Mouse (Mus musculus) kidney, postnatal 0 days (tissue): ENCODE data around the gene Ppp1r9a. TPM values are rescaled to one million over a fixed set of nuclear protein-coding genes. Genes with fewer than 3 reads are reported as not detected.

ENCODE experiments used
- ATAC-seq: fragments of 200-750 bp; cut with Nextera tagmentation; replicated peaks from 2 replicates; pipeline ENCODE4 v1.8.0; 2017; ENCODE audit warnings: low read depth, moderate number of reproducible peaks, moderate TSS enrichment, moderate library complexity; ENCODE audit not compliant: low FRiP score
- DNase-seq: peaks from one replicate; pipeline ENCODE4 v3.0.0-alpha.2; 2016; ENCODE audit warnings: low spot score
- H3K27ac ChIP-seq: fragments of 300-500 bp; sonication (generic); 2 replicates; pipeline ENCODE4 v1.5.1; 2014; ENCODE audit warnings: mild to moderate bottlenecking
- H3K27me3 ChIP-seq: fragments of 300-500 bp; sonication (generic); 2 replicates; pipeline ENCODE4 v1.6.1; 2014; ENCODE audit warnings: low read length, mixed read lengths; ENCODE audit not compliant: insufficient read depth
- H3K36me3 ChIP-seq: fragments of 300-500 bp; sonication (generic); 2 replicates; pipeline ENCODE4 v1.6.1; 2014; ENCODE audit warnings: low read length, mixed read lengths; ENCODE audit not compliant: insufficient read depth
- H3K4me1 ChIP-seq: fragments of 300-500 bp; sonication (generic); replicated peaks from 2 replicates; pipeline ENCODE4 v1.6.1; 2014; ENCODE audit warnings: antibody characterized with exemption, low read length, mixed read lengths; ENCODE audit not compliant: insufficient read depth
- H3K4me2 ChIP-seq: fragments of 300-500 bp; sonication (generic); 2 replicates; pipeline ENCODE4 v1.6.1; 2014; ENCODE audit warnings: mild to moderate bottlenecking, low read length, moderate library complexity, mixed read lengths
- H3K4me3 ChIP-seq: fragments of 300-500 bp; sonication (generic); replicated peaks from 2 replicates; pipeline ENCODE4 v1.5.1; 2014; ENCODE audit warnings: low read depth, low read length
- H3K9ac ChIP-seq: fragments of 300-500 bp; sonication (generic); 2 replicates; pipeline ENCODE4 v1.6.1; 2014; ENCODE audit warnings: low read depth, low read length
- H3K9me3 ChIP-seq: fragments of 300-500 bp; sonication (generic); replicated peaks from 2 replicates; pipeline ENCODE4 v1.6.1; 2016; ENCODE audit warnings: low read length, inconsistent platforms, mixed read lengths
- CTCF ChIP-seq: IDR thresholded peaks from 2 replicates; pipeline ENCODE4 v1.5.1; 2016; ENCODE audit warnings: antibody characterized with exemption, low read depth, mild to moderate bottlenecking, moderate library complexity
- WGBS: fragments of 180-500 bp; shearing (Covaris S2); extraction: QIAGEN DNeasy Blood & Tissue Kit; methylation state at CpG from one replicate; pipeline ENCODE4 v1.1.7; 2014; 5-methylcytosine and 5-hydroxymethylcytosine counted together
- polyA plus RNA-seq: library from polyadenylated mRNA; unstranded; fragments of >200 nt; fragmentation: Nextera tagmentation; extraction: Ambion mirVana; gene quantifications from 2 replicates; pipeline ENCODE4 v1.2.1, GENCODE M21; 2015

The Ppp1r9a gene
- polyA plus RNA-seq, 1 experiment from 2014 or later, result 8.2 TPM

GRCm38 (mm10) chr6:5082144-5082543 is 179.4 kb downstream of the Ppp1r9a start:
- Histone ChIP-seq H3K36me3 (no peaks in the 10 kb centered on the region), H3K9ac (no peak overlapping the region), H3K4me1 (no peaks in the 10 kb centered on the region), H3K4me2 (no peak overlapping the region), H3K27ac (no peak overlapping the region), H3K27me3 (no peaks in the 10 kb centered on the region), H3K4me3 (no peak overlapping the region), H3K9me3 (no peaks in the 10 kb centered on the region)
- DNase-seq, result peak; percentile 48
- TF ChIP-seq CTCF, result no peak
- ATAC-seq, result no peak

GRCm38 (mm10) chr6:5082740-5083139 is 180.0 kb downstream of the Ppp1r9a start:
- Histone ChIP-seq H3K27me3 (no peaks in the 10 kb centered on the region), H3K4me2 (no peak overlapping the region), H3K36me3 (no peaks in the 10 kb centered on the region), H3K4me3 (no peak overlapping the region), H3K4me1 (no peaks in the 10 kb centered on the region), H3K27ac (no peak overlapping the region), H3K9me3 (no peaks in the 10 kb centered on the region), H3K9ac (no peak overlapping the region)
- ATAC-seq, result no peak
- TF ChIP-seq CTCF, result no peak
- 53% methylated on average over 2 of the region's 2 CpGs for WGBS
- DNase-seq, result peak; percentile 83

- no peaks in the 10 kb centered on the region for H3K36me3 ChIP-seq
- TF ChIP-seq CTCF, result no peak
- ATAC-seq (peak; percentile 54; the same call in 1 of the 2 replicates), DNase-seq (peak; percentile 89)
- no peak overlapping the region for H3K4me3 ChIP-seq
- no peaks in the 10 kb centered on the region for H3K9me3 ChIP-seq
- H3K27ac ChIP-seq, result no peak overlapping the region
- no peaks in the 10 kb centered on the region for H3K27me3 ChIP-seq
- H3K9ac ChIP-seq, result no peak overlapping the region
- WGBS, result 29% methylated on average over 4 of the region's 4 CpGs
- H3K4me1 ChIP-seq, result no peaks in the 10 kb centered on the region
- H3K4me2 ChIP-seq, result no peak overlapping the region
These were observed 181.2 kb downstream of the Ppp1r9a start for GRCm38 (mm10) chr6:5083957-5084356.

GRCm38 (mm10) chr6:5091873-5092272 is 189.2 kb downstream of the Ppp1r9a start:
- peak; percentile 68; the same call in 1 of the 2 replicates for ATAC-seq
- 37% methylated on average over 7 of the region's 7 CpGs for WGBS

GRCm38 (mm10) chr6:5092795-5093194 is 190.1 kb downstream of the Ppp1r9a start:
- DNase-seq (no peak), ATAC-seq (no peak)
- Histone ChIP-seq H3K36me3 (no peaks in the 10 kb centered on the region), H3K4me1 (peaks cover 7% of the 10 kb centered on the region; the same call in 1 of the 2 replicates), H3K27ac (0 out of 2 replicates have a peak overlapping the region, but pooled peaks have one; percentile 44), H3K4me2 (no peak overlapping the region), H3K9me3 (no peaks in the 10 kb centered on the region), H3K9ac (no peak overlapping the region), H3K4me3 (no peak overlapping the region), H3K27me3 (no peaks in the 10 kb centered on the region)
- no peak for TF ChIP-seq CTCF
- 84% methylated on average over 4 of the region's 4 CpGs for WGBS

More at GRCm38 (mm10) chr6:5091873-5092272, 189.2 kb downstream of the Ppp1r9a start:
- Histone ChIP-seq H3K9ac (no peak overlapping the region), H3K27ac (no peak overlapping the region), H3K4me2 (no peak overlapping the region), H3K27me3 (no peaks in the 10 kb centered on the region), H3K4me3 (no peak overlapping the region), H3K9me3 (no peaks in the 10 kb centered on the region), H3K4me1 (peaks cover 7% of the 10 kb centered on the region; the same call in 1 of the 2 replicates), H3K36me3 (no peaks in the 10 kb centered on the region)
- no peak for TF ChIP-seq CTCF
- peak; percentile 71 for DNase-seq

- no peak overlapping the region for H3K4me3 ChIP-seq
- WGBS, result 44% methylated on average over 4 of the region's 4 CpGs
- TF ChIP-seq CTCF, result no peak
- no peaks in the 10 kb centered on the region for H3K9me3 ChIP-seq
- DNase-seq (peak; percentile 72), ATAC-seq (peak; percentile 54; the same call in 1 of the 2 replicates)
- H3K27me3 ChIP-seq, result no peaks in the 10 kb centered on the region
- H3K36me3 ChIP-seq, result no peaks in the 10 kb centered on the region
- peaks cover 7% of the 10 kb centered on the region; the same call in 1 of the 2 replicates for H3K4me1 ChIP-seq
- H3K9ac ChIP-seq, result no peak overlapping the region
- peak overlapping the region; percentile 44; the same call in 1 of the 2 replicates for H3K27ac ChIP-seq
- H3K4me2 ChIP-seq, result no peak overlapping the region
These were observed 190.8 kb downstream of the Ppp1r9a start for GRCm38 (mm10) chr6:5093516-5093915.

- no peak for TF ChIP-seq CTCF
- DNase-seq (no peak), ATAC-seq (no peak)
- H3K4me2 ChIP-seq, result no peak overlapping the region
- H3K36me3 ChIP-seq, result no peaks in the 10 kb centered on the region
- no peaks in the 10 kb centered on the region for H3K27me3 ChIP-seq
- H3K27ac ChIP-seq, result no peak overlapping the region
- H3K9me3 ChIP-seq, result no peaks in the 10 kb centered on the region
- H3K9ac ChIP-seq, result no peak overlapping the region
- no peak overlapping the region for H3K4me3 ChIP-seq
- WGBS, result 90% methylated on average over 9 of the region's 9 CpGs
- peaks cover 7% of the 10 kb centered on the region; the same call in 1 of the 2 replicates for H3K4me1 ChIP-seq
These were observed 192.8 kb downstream of the Ppp1r9a start for GRCm38 (mm10) chr6:5095365-5095973.
